Mouse (Mus musculus): ENCODE results near the gene Setd2. TPM values are rescaled to one million over a fixed set of nuclear protein-coding genes. Genes with fewer than 3 reads are reported as not detected.

The Setd2 gene
- 28.2 and 36.8 TPM in 2 replicates for total RNA-seq (2012; rRNA removed)
- polyA plus RNA-seq (2012; ENCODE audit: insufficient read depth in 1 of 2, insufficient read length in 2 of 2, low read depth in 1 of 2, low replicate concordance in 2 of 2, missing spikeins in 1 of 2) = 100 to 1,000 TPM in 1 of 2 experiments, 10 to 100 TPM in 1; 59.2 to 105 TPM

GRCm38 (mm10) chr9:110532538-110533291 is at the start of gene Setd2:
Setd2 (plus strand) TSS chr9:110532597.
- peak; percentile 66 for DNase-seq (ENCODE audit: low read depth, low spot score)
- Histone ChIP-seq H3K36me3 (ENCODE audit: control insufficient read depth in 1 of 2, insufficient read depth in 2 of 2, low read length in 2 of 2) (peaks cover 9 to 50% of the 10 kb centered on the region in 2 experiments), H3K4me1 (ENCODE audit: control insufficient read depth in 1 of 2, insufficient read depth in 2 of 2, low read length in 2 of 2) (peaks cover 7 to 24% of the 10 kb centered on the region in 2 experiments)

DNA sequence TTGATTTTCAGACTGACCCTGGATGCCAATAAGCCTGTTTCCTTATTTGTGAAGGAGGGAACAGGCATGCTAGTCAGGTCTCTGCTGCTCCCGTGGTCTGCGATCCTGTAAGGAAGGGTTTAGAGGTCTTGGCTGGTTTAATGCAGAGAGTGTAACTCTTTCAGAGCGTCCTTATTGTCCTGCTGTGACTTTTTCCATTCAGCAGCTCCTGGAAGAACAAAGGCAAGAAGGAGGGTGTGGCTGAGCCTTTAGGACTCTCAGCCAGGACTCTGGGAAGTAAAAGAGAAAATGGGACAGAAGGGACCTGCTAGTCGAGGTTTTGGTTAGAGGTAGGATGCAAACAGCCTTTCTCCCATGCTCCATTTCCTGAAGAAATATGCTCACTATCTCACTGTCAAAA is 43.6 kb upstream of the Setd2 start:
- Histone ChIP-seq H3K36me3 (ENCODE audit: control insufficient read depth in 1 of 2, insufficient read depth in 2 of 2, low read length in 2 of 2) (no peaks in the 10 kb centered on the region), H3K27ac (ENCODE audit: control insufficient read depth, low read depth, low read length) (no peak overlapping the region), H3K9ac (ENCODE audit: control insufficient read depth, low read depth, low read length, poor library complexity, severe bottlenecking) (no peak overlapping the region), H3K4me1 (ENCODE audit: control insufficient read depth in 1 of 2, insufficient read depth in 2 of 2, low read length in 2 of 2) (no peaks in the 10 kb centered on the region), H3K4me3 (ENCODE audit: control insufficient read depth in 1 of 2, insufficient read depth in 1 of 2, low read depth in 2 of 2, low read length in 2 of 2) (no peak overlapping the region), H3K79me2 (ENCODE audit: control insufficient read depth, insufficient read depth, low read length, poor library complexity) (no peaks in the 10 kb centered on the region), H3K27me3 (ENCODE audit: control insufficient read depth in 1 of 2, insufficient read depth in 2 of 2, low read length in 2 of 2) (peaks cover 3 to 4% of the 10 kb centered on the region in 2 experiments), H3K9me3 (replicated peaks; ENCODE audit: insufficient read depth, low read length) (no peaks in the 10 kb centered on the region)
- TF ChIP-seq EP300 (IDR thresholded peaks at IDR 0.05; ENCODE audit: low read depth in 1 of 2, low read length in 2 of 2) (no peak), ZMIZ1 (IDR thresholded peaks at IDR 0.05; ENCODE audit: low read depth, low read length) (no peak), GABPA (IDR thresholded peaks at IDR 0.05; ENCODE audit: low read depth, low read length) (no peak), MAZ (IDR thresholded peaks at IDR 0.05; ENCODE audit: low read depth, low read length) (no peak), E2F4 (IDR thresholded peaks at IDR 0.05; ENCODE audit: borderline replicate concordance, low read depth, low read length) (no peak), POLR2A (IDR thresholded peaks at IDR 0.05; ENCODE audit: control insufficient read depth in 1 of 2, insufficient read depth in 1 of 2, low read depth in 1 of 2, low read length in 2 of 2, poor library complexity in 1 of 2) (no peak), RCOR1 (IDR thresholded peaks at IDR 0.05; ENCODE audit: low read depth, low read length) (no peak), MYC (IDR thresholded peaks at IDR 0.05; ENCODE audit: low read depth, low read length) (no peak), MYB (IDR thresholded peaks at IDR 0.05; ENCODE audit: low read depth, low read length) (no peak), MEF2A (IDR thresholded peaks at IDR 0.05; ENCODE audit: extremely low read depth, insufficient replicate concordance, low read depth, low read length, poor library complexity, severe bottlenecking) (no peak), GATA1 (IDR thresholded peaks at IDR 0.05; ENCODE audit: low read depth, low read length) (no peak), ZC3H11A (IDR thresholded peaks at IDR 0.05; ENCODE audit: low read depth, low read length) (no peak), KAT2A (conservative IDR thresholded peaks at IDR 0.05; ENCODE audit: low read depth, low read length) (no peak), UBTF (IDR thresholded peaks at IDR 0.05; ENCODE audit: borderline replicate concordance, insufficient read depth, low read depth, low read length) (no peak), USF1 (IDR thresholded peaks at IDR 0.05; ENCODE audit: low read depth, low read length) (no peak), JUND (IDR thresholded peaks at IDR 0.05; ENCODE audit: low read depth, low read length) (no peak), HCFC1 (IDR thresholded peaks at IDR 0.05; ENCODE audit: low read depth, low read length) (no peak)
- DNase-seq (ENCODE audit: low read depth, low spot score) = no peak

More at GRCm38 (mm10) chr9:110532538-110533291, at the start of gene Setd2:
- peak within 1 kb of the TSS; percentile 92 to 98 for H3K4me3 ChIP-seq (ENCODE audit: control insufficient read depth in 1 of 2, insufficient read depth in 1 of 2, low read depth in 2 of 2, low read length in 2 of 2)
- H3K27ac ChIP-seq (ENCODE audit: control insufficient read depth, low read depth, low read length) = peak within 1 kb of the TSS; percentile 83
- peak within 1 kb of the TSS; percentile 100 for H3K9ac ChIP-seq (ENCODE audit: control insufficient read depth, low read depth, low read length, poor library complexity, severe bottlenecking)
- no peaks in the 10 kb centered on the region for H3K9me3 ChIP-seq (replicated peaks; ENCODE audit: insufficient read depth, low read length)
- peaks cover 56% of the 10 kb centered on the region for H3K79me2 ChIP-seq (ENCODE audit: control insufficient read depth, insufficient read depth, low read length, poor library complexity)
- peak; percentile 61; the same call in 1 of the 2 replicates for TF ChIP-seq HCFC1 (IDR thresholded peaks at IDR 0.05; ENCODE audit: low read depth, low read length)
- peak; percentile 100 for TF ChIP-seq UBTF (IDR thresholded peaks at IDR 0.05; ENCODE audit: borderline replicate concordance, insufficient read depth, low read depth, low read length)
- TF ChIP-seq MXI1 (IDR thresholded peaks at IDR 0.05; ENCODE audit: low read depth, low read length) = 0 out of 2 replicates have a peak, but pooled peaks have one; percentile 26
- no peak for TF ChIP-seq MEF2A (IDR thresholded peaks at IDR 0.05; ENCODE audit: extremely low read depth, insufficient replicate concordance, low read depth, low read length, poor library complexity, severe bottlenecking)
- TF ChIP-seq TBP (IDR thresholded peaks at IDR 0.05; ENCODE audit: low read depth, low read length) = 0 out of 2 replicates have a peak, but pooled peaks have one; percentile 16
- peak; percentile 18 to 47; a peak in 2 of 4 replicates for TF ChIP-seq POLR2A (IDR thresholded peaks at IDR 0.05; ENCODE audit: control insufficient read depth in 1 of 2, insufficient read depth in 1 of 2, low read depth in 1 of 2, low read length in 2 of 2, poor library complexity in 1 of 2)
- TF ChIP-seq EP300 (IDR thresholded peaks at IDR 0.05; ENCODE audit: low read depth in 1 of 2, low read length in 2 of 2) = no peak
- no peak for TF ChIP-seq TCF12 (IDR thresholded peaks at IDR 0.05; ENCODE audit: low read depth, low read length)
- peak; percentile 57 for TF ChIP-seq MYB (IDR thresholded peaks at IDR 0.05; ENCODE audit: low read depth, low read length)
- no peak for TF ChIP-seq CHD2 (IDR thresholded peaks at IDR 0.05; ENCODE audit: low read length)
- no peak for TF ChIP-seq NRF1 (IDR thresholded peaks at IDR 0.05; ENCODE audit: insufficient read depth, low read depth, low read length, poor library complexity, severe bottlenecking)
- TF ChIP-seq CHD1 (IDR thresholded peaks at IDR 0.05; ENCODE audit: low read depth, low read length) = peak; percentile 97; the same call in 1 of the 2 replicates
- no peaks in the 10 kb centered on the region for H3K27me3 ChIP-seq (ENCODE audit: control insufficient read depth in 1 of 2, insufficient read depth in 2 of 2, low read length in 2 of 2)

All from MEL (cell line).